Comparison of ENCODE assay signal across 18 mouse cellular contexts in the genomic region with DNA sequence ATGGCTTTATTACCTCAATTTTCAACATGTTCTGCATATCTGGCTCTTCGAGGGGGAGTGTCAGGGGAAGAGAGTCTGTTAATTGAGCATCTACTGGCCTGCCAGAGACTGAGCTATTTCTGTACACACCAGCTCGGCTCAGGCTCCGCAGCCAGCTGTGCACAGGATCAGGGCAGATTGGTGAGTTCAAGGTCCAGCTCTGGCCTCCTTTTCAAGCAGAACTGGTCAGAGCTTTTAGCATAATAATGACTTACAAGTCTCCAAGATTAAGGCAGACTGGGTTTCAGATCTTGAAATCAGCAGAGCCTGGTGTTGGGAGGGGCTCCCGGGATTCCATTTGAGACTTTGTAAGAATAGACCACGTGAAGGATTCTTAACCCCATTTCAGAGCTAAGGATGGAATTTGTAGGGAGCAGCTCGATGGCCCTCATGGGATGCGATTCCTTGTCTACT. TPM values are rescaled to one million over a fixed set of nuclear protein-coding genes. Genes with fewer than 3 reads are reported as not detected.
DNase-seq lines count a peak whose midpoint lies in the region; ATAC-seq and TF ChIP-seq lines count a peak whose summit lies in the region.
"Had no signal": no experiment of that assay in that cellular context is flagged by ENCODE, and none has a peak within 500 bp of the region (broad histone marks: within the 10 kb centered on the region; RNA-seq: fewer than 3 reads in every experiment).

No protein-coding gene starts in this region.

- peak overlapping the region; percentile 38; the same call in 1 of the 2 replicates for H3K4me2 ChIP-seq in forebrain, embryonic 12.5 days
- peak overlapping the region; percentile 22; the same call in 1 of the 2 replicates for H3K4me2 ChIP-seq in hindbrain, embryonic 13.5 days
- no peak overlapping the region; the same call in 1 of the 2 replicates for H3K4me2 ChIP-seq in midbrain, embryonic 15.5 days
- H3K4me2 ChIP-seq: embryonic facial prominence, embryonic 15.5 days; limb, embryonic 13.5 days; liver, embryonic 15.5 days had no signal

- peaks cover 17% of the 10 kb centered on the region for H3K4me1 ChIP-seq in ES-Bruce4 (ENCODE audit: control insufficient read depth, insufficient read depth, low read length)
- H3K4me1 ChIP-seq in forebrain, embryonic 12.5 days: peaks cover 26% of the 10 kb centered on the region
- peaks cover 33% of the 10 kb centered on the region for H3K4me1 ChIP-seq in hindbrain, embryonic 13.5 days (replicated peaks)
- H3K4me1 ChIP-seq in midbrain, embryonic 15.5 days: peaks cover 18% of the 10 kb centered on the region
- H3K4me1 ChIP-seq: limb, embryonic 13.5 days; liver, embryonic 15.5 days had no signal

- H3K36me3 ChIP-seq in ES-Bruce4 (ENCODE audit: control insufficient read depth, insufficient read depth, low read length, poor library complexity, severe bottlenecking): no peaks in the 10 kb centered on the region
- H3K36me3 ChIP-seq in forebrain, embryonic 12.5 days (replicated peaks): no peaks in the 10 kb centered on the region
- no peaks in the 10 kb centered on the region for H3K36me3 ChIP-seq in hindbrain, embryonic 13.5 days
- H3K36me3 ChIP-seq in midbrain, embryonic 15.5 days (replicated peaks): no peaks in the 10 kb centered on the region
- H3K36me3 ChIP-seq: embryonic facial prominence, embryonic 15.5 days; limb, embryonic 13.5 days; liver, embryonic 15.5 days had no signal

- no peak overlapping the region for H3K9ac ChIP-seq in ES-Bruce4 (ENCODE audit: low read depth, poor library complexity, severe bottlenecking)
- no peak overlapping the region for H3K9ac ChIP-seq in forebrain, embryonic 12.5 days
- no peak overlapping the region for H3K9ac ChIP-seq in hindbrain, embryonic 13.5 days
- no peak overlapping the region for H3K9ac ChIP-seq in midbrain, embryonic 15.5 days
- H3K9ac ChIP-seq: embryonic facial prominence, embryonic 15.5 days; limb, embryonic 13.5 days; liver, embryonic 15.5 days had no signal

- H3K27me3 ChIP-seq in ES-Bruce4 (ENCODE audit: control insufficient read depth, insufficient read depth, low read length, poor library complexity, severe bottlenecking): no peaks in the 10 kb centered on the region
- H3K27me3 ChIP-seq in forebrain, embryonic 12.5 days: peaks cover 85% of the 10 kb centered on the region
- H3K27me3 ChIP-seq in hindbrain, embryonic 13.5 days: peaks cover 50% of the 10 kb centered on the region
- H3K27me3 ChIP-seq in midbrain, embryonic 15.5 days (replicated peaks): 0 out of 2 replicates have a peak, but pooled peaks cover 6% of the 10 kb centered on the region
- H3K27me3 ChIP-seq: liver, embryonic 15.5 days had no signal

- no peak overlapping the region for H3K4me3 ChIP-seq in ES-Bruce4 (ENCODE audit: low read depth, low read length)
- H3K4me3 ChIP-seq in forebrain, embryonic 12.5 days (replicated peaks): no peak overlapping the region
- H3K4me3 ChIP-seq in hindbrain, embryonic 13.5 days: no peak overlapping the region
- no peak overlapping the region for H3K4me3 ChIP-seq in midbrain, embryonic 15.5 days
- H3K4me3 ChIP-seq: embryonic facial prominence, embryonic 15.5 days; left cerebral cortex, adult 2 months; limb, embryonic 13.5 days; liver, embryonic 15.5 days had no signal

- TF ChIP-seq CTCF in ES-Bruce4 (IDR thresholded peaks at IDR 0.05; ENCODE audit: low read depth, low read length): no peak

- TF ChIP-seq EP300 in ES-Bruce4 (IDR thresholded peaks at IDR 0.05; ENCODE audit: insufficient read depth, low read depth, low read length): peak; percentile 50; the same call in 1 of the 2 replicates

- ATAC-seq in forebrain, embryonic 12.5 days (ENCODE audit: low FRiP score): no peak
- peak; percentile 46 for ATAC-seq in hindbrain, embryonic 13.5 days (ENCODE audit: low FRiP score)
- peak; percentile 53 for ATAC-seq in midbrain, embryonic 15.5 days (replicated peaks)

- DNase-seq in layer of hippocampus, adult 8-10 months (ENCODE audit: low spot score in 2 of 2): no peak
- DNase-seq in gastrocnemius, postnatal 25 days: no peak
- no peak for DNase-seq in embryo, embryonic 9.5 days (ENCODE audit: extremely low spot score)
- DNase-seq: adrenal gland, postnatal 10 days; cerebellum, adult 8-10 months; kidney, adult 9 months; lung, postnatal 10 days; right cerebral cortex, postnatal 4 days had no signal

- no peaks in the 10 kb centered on the region for H3K9me3 ChIP-seq in ES-Bruce4 (replicated peaks; ENCODE audit: control insufficient read depth, insufficient read depth, low read length, poor library complexity, severe bottlenecking)
- no peaks in the 10 kb centered on the region; the same call in 1 of the 2 replicates for H3K9me3 ChIP-seq in forebrain, embryonic 12.5 days
- H3K9me3 ChIP-seq in hindbrain, embryonic 13.5 days: no peaks in the 10 kb centered on the region
- H3K9me3 ChIP-seq in midbrain, embryonic 15.5 days: no peaks in the 10 kb centered on the region
- H3K9me3 ChIP-seq: embryonic facial prominence, embryonic 15.5 days; limb, embryonic 13.5 days; liver, embryonic 15.5 days had no signal

- TF ChIP-seq POLR2A in ES-Bruce4 (IDR thresholded peaks at IDR 0.05; ENCODE audit: insufficient read depth, low read length): no peak

- 45% methylated on average over 7 of the region's 7 CpGs for WGBS in forebrain, embryonic 12.5 days
- 45% methylated on average over 7 of the region's 7 CpGs for WGBS in hindbrain, embryonic 13.5 days
- WGBS in midbrain, embryonic 15.5 days: 35% methylated on average over 7 of the region's 7 CpGs

- peak overlapping the region; percentile 66; the same call in 1 of the 2 replicates for H3K27ac ChIP-seq in ES-Bruce4 (ENCODE audit: insufficient read depth, low read length)
- peak overlapping the region; percentile 86 for H3K27ac ChIP-seq in forebrain, embryonic 12.5 days
- peak overlapping the region; percentile 87 for H3K27ac ChIP-seq in hindbrain, embryonic 13.5 days
- H3K27ac ChIP-seq in midbrain, embryonic 15.5 days: peak overlapping the region; percentile 74
- H3K27ac ChIP-seq: embryonic facial prominence, embryonic 15.5 days; left cerebral cortex, adult 2 months; limb, embryonic 13.5 days; liver, embryonic 15.5 days had no signal

RNA-seq across cellular contexts. Expression of a gene that starts 55.3 kb away (rescaled TPM):
- 10.3 and 12.5 TPM in 2 replicates for polyA plus RNA-seq in ES-Bruce4 (2011; ENCODE audit: insufficient read depth, insufficient read length, low read depth, missing spikeins)
- polyA plus RNA-seq in forebrain, embryonic 12.5 days (2016; fragmentation: Nextera tagmentation; extraction: Ambion mirVana): 2.8 and 4.2 TPM in 2 replicates
- 3.9 and 4.1 TPM in 2 replicates for polyA plus RNA-seq in hindbrain, embryonic 13.5 days (2015; fragmentation: Nextera tagmentation; extraction: Ambion mirVana)
- polyA plus RNA-seq in midbrain, embryonic 15.5 days (2015; fragmentation: Nextera tagmentation; extraction: Ambion mirVana): 4.8 and 5.3 TPM in 2 replicates
- total RNA-seq in layer of hippocampus, adult 8-10 months (2022): 10 to 100 TPM; 24.6 to 30.4 (median 26.8) TPM
- under 1 TPM; 0.08 to 0.13 TPM for total RNA-seq in gastrocnemius, postnatal 25 days (2021)
- total RNA-seq: hematopoietic stem cell, adult 5-6 weeks; megakaryocyte-erythroid progenitor cell, adult 5-6 weeks had no signal
- polyA plus RNA-seq: liver, embryonic 15.5 days had no signal
